Mouse (Mus musculus): ENCODE measurements at regions not wholly inside any gene's neighbourhood (a gene's known extent, or its start where the extent isn't known, plus 50 kb on each side); places are given as distances from the start of the nearest gene placed in this dataset.

DNA sequence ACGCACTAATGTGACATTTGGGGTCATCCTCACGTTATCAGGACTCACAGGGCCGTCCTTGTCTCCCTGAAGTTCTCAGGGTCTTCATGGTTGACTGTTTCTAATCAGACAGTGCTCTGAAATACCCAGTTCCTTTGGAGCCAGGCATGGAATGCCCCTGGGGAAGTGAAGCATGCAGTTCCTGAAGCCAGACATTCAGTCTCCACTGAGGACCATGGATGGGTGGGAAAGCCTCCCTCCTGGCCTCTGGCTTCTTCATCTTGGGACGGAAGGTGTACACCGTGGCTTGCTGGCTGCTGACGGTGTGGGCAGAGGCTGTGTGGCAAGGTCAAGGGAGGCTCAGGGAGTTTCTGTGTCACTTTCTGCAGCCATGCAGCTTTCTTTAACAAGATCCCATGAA lies 184.2 kb upstream of the Gm5148 start:
- peak in 1 of 2 experiments; percentile 45 for DNase-seq

DNA sequence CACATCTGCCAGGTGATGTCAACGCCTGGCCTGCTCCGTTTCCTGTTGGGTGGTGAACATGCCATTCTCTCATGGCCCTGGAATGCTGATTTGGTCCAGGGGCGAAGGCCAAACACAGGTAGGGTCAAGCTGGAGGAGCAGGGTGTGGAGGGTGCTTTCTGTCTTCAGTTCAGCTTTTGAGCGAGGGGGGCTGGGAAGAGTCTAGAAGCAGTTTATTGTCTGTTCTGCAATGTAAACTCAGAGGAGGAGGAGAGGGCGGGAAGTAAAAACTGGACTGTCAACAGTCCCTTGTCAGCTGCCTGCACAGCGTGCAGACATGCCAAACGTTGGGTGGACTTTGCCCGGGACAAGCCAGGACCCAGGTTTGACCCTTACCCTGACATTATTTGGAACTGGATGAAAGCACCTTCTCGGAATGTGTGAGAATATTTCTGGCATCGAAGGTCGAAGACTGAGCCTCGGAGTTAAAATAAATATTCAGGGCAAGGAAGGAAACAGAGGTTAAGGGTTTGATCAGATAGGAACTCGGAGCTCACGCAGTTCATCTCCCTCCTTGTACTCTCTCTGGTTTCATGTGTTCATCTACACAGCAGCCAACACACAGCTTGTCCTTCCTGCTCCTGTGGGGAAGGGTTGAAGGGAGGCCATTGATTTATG lies 183.3 kb upstream of the Gm5148 start:
- peak; percentile 90 to 93 for DNase-seq

DNA sequence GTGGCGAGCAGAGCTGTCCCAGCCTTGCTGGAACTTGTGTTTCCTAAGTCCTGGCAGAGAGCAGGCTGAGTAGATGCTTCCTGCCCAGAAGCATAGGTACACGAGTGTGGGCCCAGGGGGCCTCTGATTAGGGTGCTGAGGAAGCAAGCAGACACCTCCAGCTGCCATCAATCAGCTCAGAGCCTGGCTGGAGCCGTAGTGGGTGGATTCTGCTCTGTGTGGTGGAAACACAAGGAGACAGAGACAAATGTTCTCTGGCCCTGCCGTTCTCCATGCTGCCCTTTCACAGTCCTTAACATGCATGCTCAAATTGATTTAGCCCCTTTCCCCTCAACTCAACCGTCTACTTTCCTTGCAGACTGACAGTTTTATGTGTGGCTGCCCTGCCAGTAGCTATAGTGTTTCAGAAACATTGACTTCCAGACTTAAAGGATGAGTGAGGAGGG lies 182.5 kb upstream of the Gm5148 start:
- peak; percentile 54 to 66 for DNase-seq

DNA sequence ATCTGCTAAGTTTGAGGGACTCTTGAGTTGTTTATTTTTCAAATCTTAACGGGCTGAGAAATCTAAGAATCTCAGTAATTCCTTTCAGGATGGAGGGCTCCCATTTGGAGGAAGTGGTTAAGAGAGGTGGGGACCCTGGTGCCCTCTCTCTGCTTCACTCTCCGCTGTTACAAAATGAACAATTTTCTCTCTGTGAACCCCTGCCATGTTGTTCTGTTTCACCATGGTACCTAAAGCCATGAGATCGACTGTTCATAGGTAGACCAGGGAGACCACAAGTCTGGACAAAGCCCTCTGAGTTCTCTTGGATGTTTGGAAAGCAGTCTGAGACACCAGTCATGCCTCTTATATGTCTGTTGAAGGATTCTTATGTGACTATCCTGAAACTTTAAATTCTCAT lies 179.9 kb upstream of the Gm5148 start:
- DNase-seq = no peak

DNA sequence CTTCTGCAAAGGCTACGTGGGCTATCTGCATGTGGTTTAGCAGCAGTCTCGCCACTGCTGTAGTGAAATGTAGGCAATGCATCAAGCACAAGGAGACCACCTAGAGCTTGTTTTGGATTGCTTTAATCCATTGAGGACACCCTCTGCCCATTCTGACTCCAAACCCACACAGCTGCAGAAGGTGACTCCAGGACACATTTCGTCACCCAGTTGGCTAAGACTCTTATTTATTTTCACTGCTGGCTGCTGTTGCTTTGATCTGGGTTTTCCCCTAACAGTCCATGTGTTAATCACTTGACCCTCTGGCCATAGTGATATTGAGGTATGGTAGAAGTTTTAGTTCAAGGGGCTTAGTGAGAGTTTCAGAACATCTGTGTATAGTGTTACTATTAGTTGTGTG lies 179.2 kb upstream of the Gm5148 start:
- DNase-seq = no peak

DNA sequence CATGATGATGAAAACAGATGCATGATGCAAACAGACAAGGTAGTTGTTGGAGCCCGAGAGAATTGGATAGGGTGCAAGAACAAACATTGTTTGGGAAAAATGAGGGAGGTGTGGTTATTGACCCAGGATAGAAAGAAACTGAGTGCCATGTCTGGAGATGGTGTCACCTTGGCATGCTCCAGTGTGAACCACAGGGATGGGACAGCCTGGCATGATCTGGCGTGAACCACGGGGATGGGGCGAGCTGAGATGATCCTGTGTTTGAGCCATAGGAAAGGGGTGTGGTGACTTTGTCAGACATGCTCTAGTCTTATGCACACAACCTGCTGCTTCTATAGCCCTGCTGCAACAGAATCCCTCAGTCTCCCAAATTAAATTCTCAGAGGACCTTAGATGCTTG lies 178.7 kb upstream of the Gm5148 start:
- DNase-seq = no peak

DNA sequence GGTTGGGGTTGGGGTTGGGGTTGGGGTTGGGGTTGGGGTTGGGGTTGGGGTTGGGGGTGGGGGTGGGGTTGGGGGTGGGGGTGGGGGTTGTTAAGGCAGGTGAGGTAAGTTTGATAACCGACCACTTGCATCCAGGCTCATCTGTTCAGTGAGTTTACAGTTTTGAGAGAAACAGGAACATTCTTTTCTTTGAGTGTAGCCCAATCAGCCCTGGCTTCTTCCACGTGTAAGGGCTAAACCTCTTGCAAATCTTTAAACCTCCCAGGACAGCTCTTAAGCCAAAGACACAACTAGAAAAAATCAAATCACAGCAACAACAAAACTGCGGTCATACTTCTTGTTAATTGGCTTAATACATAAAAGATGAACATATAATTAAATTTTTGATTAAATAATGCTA lies 173.1 kb upstream of the Gm5148 start:
- DNase-seq = no peak

DNA sequence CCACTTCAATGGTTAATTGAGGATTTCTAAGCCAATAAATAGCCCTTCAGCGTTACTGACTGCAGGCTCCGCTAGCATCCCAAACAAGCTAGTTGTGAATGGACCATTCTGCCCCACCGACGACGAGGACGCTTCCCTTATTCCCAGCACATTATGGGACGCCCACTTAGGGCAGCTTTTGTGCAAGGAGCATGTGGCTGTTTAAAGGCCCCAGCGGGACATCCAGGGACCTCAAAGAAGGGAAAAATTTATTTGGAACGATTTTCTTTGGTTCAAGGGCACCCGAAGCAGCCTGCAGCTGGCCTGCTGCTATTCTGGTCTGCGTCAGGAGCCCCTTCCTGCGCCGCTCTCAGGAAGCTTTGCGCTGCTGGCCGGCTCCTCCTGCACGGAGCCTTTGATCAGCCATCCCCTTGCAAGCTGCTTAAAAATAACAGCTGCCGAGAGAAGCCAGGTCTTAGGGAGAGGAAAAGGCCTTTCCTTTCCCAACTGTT lies 172.6 kb upstream of the Gm5148 start:
- peak in 1 of 2 experiments; percentile 38 for DNase-seq

DNA sequence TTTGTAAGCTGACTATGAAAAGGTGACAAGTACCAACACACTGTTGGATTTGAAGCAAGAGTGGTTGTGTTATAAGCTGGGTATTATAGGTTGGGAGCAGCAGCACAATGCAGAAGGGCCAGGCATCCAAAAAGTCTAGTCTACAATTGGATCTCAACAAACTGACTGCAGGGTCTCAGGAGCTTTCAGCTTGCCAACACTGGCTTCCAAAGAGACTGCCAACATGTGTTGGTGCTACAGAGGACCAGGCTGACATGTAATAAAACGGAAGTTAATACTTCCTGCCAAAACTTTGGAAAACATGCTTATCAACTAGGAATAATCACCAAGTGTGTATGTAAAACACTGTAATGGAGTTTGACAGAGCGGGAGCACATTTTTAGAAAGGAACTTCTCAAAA lies 170.3 kb upstream of the Gm5148 start:
- DNase-seq = no peak

DNA sequence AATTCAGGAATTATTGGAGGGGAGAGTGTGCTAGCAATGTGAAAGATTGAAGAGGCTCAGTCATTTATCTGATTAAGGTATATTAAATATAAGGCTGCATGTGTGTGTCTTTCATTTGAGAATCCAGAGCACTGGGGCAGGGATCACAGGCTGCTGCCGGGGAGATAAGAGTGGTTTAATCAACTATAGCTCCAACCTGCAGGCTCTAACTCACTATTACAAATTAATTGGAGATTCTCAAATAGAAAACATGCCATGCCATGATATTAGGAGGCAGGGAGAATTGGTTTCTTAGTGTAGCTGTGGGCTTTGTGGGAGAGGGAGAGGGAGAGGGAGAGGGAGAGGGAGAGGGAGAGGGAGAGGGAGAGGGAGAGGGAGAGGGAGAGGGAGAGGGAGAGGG lies 165.9 kb upstream of the Gm5148 start:
- DNase-seq = no peak

DNA sequence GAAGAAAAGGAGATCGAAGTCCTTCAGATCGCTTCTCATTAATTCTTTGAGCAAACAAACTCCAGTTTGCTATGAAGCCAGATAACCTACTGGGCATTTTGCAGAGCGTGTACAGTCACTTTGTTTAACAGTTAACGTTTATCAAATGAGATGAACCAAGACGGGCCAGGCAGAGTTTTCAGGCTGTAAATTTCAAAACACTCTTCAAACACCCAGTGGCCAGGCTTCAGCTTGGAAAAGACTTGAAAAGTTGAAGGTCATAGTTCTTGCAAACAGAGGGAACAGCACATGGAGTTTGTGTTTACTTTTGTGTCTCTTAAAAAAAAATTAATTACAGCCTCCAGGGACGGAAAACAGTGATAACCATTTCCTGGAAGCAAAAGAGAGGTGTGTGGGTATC lies 164.2 kb upstream of the Gm5148 start:
- no peak for DNase-seq

DNA sequence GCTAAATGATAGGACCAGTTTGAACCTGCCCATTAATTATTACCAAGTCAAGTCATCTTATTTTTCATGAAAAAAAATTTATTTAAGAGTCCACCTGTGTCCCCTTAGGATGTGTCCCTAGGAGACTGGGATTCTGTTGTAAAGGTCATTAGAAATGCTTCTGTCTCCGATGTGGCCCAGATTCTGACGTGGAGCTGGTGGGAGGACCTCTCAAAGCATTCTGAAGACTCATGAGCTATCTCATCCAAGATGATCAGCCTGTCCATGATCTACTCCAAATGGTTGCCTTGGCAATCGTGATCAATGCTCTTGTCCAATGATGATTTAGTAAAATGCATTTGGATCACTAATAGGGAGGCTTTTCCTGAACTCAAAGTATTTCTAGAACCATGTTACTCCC lies 163.4 kb upstream of the Gm5148 start:
- no peak for DNase-seq

DNA sequence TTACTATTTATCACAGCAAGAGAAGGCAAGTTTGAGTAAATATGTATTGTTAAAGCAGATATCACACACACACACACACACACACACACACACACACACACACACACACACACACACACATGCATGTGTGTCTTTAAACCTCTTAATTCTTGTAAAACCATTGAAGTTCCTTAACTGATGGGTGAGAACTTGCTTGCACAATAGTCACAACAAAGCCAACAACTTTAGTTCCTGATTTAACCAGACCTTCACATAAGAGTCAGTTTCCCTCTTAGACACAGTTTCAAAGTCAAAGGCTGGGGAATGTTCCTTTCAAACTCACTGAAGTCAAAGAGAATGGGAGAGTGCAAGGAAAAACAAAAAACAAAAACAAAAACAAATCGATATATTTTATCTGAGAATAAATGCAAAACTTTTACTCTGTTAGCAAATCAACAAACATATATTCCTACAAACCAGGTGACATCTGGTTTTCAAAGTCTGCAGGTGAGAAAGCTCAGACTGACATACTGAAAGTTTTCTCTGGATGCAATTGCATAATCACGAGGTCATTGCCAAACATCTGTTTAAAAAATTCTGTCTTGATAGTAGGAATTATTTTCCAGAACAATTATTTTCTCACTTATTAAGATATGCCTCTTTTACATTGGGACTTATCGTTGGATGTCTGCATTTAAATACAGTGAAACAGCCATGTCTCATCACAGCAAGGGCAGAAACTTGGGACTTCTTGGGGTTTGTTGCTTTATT lies 162.6 kb upstream of the Gm5148 start:
- no peak for DNase-seq

DNA sequence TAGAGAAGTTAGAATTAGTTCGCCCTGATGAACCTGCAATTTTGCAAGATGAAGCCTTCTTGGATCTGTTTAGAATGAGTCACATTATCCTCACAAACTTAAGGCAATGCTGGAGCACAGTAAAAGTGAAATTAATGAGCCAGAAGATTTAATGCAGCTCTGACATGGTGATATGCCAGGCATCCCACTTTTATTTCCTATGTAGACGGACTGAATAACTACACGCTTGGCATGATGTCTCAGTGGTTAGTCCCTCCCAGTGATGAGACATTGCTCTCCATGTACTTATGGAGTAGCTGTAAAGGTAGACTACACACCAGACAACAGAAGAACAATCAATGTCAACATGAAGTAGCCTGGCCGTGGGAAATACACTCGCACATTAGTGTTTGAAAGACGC lies 161.5 kb upstream of the Gm5148 start:
- DNase-seq = no peak

DNA sequence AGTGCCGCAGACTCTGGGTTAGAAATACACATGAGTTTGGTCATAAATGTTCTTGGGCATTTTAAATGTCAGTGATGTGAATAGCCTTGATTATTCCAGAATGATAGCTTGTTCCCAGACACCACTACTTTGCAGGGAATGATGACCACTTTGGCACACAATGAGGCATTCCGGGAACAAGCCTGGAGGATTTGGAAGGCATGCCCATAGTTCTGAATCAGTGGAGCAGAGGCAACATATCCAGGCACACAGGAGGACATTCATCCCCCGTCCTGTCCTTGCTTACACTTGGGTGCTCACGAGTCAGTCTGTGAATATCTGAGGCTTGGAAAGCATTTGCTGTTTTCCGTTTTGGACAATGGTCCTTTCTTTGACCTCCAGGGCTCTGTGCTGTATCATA lies 158.1 kb upstream of the Gm5148 start:
- DNase-seq = no peak

DNA sequence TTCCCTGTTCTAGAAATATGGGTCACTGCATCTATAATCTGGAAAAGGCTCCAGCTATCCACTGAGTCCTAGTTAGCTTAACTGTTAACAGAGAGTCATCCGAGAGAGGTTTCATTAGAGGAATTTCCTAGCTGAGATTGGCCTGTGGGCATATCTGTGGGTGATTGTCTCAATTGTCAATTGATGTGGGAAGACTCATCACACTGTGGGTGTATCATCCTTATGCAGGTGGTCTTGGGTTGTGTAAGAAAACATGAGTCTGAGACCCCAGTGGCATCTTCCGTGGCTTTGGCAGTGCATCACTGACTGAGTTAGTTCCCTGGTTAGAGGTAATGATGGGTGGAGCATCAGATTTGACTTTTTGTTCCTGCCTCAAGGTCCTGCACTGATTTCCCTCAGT lies 156.7 kb upstream of the Gm5148 start:
- no peak for DNase-seq

DNA sequence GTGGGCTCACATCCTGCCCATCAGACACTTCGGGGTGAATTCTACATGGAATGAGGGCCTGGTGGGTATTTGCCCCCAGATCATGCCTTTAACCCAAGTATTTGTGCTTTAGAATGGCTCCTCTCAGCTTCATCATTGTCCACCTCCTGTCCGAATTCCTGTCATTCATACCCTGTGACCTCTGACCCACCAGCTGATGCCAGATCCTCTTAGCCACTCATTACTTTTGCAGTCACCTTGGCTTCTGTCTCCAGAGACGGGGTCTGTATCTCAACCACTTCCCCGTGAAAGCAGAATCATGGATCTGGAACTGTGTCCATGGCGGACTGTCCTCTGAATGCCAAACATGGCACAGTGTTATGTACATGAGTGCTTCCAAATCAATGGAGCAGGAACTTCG lies 154.8 kb upstream of the Gm5148 start:
- DNase-seq = no peak

DNA sequence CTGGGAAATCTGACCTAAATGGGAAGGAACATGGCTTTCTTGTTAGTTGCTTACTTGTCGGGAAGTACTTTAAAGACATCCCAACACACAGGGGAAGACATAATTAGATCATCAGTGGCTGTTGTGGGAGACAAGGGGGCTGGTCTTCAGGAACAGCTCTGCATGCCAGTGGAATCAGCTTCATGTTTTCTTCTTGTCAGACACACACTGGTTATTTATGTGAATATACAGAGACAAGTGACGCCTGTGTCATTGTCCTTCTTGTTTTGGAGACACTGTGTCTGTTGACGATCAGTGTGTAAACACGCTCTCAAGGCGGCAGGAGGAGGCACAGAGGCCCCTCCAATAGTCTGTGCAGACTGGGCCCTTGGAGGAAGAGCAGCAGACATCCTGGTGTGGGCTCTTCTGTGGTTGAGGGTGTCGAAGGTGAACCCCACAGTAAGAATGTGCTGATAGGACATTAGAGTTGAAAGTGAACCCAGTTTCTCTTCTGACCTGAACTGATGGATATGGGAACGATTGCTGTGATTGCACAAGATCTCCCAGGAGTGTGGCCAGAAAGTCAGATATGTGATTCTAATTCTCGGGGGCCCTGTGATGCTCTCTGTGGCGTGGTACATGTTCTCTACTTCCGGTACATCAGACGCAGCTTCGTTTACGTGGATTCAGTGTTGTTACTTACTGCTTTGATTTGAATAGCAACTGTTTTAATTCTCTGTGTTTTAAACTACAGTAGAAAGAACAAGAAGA lies 151.9 kb upstream of the Gm5148 start:
- DNase-seq = peak in 1 of 2 experiments; percentile 27

DNA sequence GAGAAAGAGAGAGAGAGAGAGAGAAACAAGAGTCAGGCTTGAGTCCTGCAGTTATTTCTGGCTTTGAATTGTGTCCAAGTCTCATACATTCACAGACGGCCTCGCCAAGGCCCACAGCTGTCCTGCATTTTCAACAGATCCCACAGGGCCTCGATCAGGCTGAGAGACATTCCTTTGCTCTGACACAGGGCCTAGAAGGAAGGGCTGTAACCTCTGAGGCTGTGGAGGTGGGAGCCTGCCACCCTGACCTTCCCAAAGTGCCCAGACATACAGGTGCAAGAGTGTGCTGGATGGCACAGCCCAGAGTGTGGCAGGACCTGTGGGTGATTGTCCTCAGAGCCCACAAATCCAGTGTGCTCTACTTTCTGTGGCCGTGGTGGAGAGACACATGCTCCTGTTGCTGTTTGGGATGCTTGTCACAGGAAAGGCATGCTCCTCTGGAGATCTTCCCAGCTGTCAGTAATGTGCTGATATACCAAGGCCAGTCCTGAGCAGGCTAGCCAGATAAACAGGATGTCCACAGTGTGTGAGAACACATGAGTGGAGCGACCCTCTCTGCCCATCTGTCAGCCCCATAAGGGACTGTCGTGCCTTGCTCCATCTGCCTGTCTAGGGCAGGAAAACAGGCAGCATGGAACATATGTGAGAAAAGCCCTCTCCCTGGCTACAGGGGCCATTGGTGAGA lies 151.2 kb upstream of the Gm5148 start:
- DNase-seq = peak; percentile 38 to 45

DNA sequence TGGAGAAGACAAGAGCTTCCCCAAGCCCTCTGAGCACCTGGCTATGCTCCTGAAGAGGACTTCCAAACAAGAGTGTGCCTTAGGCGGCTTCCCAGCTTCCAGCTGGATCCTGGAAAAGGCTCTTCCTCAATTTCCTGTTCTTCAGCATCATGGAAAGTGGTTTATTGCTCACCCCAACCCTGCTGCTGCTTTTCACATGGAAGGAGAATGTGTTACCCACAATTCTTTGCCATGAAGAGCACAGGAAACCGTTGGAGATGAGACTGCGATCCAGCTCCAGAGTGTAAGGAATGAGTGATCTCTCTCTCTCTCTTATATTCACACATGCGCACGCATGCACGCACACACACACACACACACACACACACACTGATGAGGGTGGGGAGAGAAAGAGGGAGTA lies 150.6 kb upstream of the Gm5148 start:
- peak in 1 of 2 experiments; percentile 27 for DNase-seq

DNA sequence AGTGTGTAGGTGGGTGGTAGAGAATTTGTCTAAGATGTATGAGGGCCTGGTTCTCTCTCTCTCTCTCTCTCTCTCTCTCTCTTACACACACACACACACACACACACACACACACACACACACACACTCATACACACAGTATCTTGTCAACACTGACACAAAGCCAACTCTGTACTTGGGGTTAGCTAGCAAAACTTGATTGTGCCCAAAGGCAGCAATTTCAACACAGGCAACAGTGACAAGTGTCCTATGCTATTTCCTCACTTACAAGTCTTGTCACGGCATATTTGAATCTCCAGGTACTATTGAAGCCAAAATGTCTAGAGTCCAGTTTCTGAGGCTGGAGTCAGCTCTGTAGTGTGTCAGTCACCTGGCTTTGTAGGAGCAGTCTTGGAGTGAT lies 150.1 kb upstream of the Gm5148 start:
- no peak for DNase-seq

DNA sequence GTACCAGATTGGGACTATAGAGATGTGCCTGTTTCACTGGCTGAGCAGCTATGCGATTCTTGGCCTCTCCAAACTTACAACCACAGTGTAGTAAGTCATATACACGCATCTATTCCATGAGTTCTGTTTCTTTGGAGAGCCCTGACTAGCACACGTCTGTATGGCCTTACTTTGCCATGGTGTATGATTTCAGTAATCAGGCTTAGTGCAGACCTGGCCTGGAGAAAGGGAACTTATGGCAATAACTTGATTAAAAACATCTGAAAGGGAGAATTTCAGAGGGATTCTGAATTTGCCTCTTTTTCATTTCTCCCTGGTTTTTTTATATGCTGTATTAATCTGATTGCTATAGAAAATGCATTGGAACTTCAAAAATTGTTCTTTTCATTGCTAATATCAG lies 148.0 kb upstream of the Gm5148 start:
- DNase-seq = no peak

DNA sequence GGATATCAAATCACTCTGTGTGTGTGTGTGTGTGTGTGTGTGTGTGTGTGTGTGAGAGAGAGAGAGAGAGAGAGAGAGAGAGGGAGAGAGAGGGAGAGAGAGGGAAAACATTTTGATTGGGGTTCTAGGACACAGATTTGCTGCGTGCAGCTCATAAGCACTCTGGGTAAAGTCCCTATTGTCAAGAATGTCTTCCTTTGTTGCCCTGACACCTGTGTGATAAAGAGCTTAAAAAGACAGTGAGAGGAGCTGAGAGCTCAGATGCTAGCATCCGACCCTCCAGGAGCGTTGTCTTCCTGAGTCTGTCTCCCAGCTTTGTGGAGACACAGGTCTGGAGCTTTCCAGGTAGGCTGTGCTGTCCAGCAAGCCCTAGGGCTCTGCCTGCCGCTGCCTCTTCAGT lies 146.8 kb upstream of the Gm5148 start:
- no peak for DNase-seq

Measured in kidney, adult 8-10 months (tissue).